Mouse (Mus musculus) limb, embryonic 11.5 days (tissue): ENCODE measurements around the gene Pdf. TPM values are rescaled to one million over a fixed set of nuclear protein-coding genes. Genes with fewer than 3 reads are reported as not detected.

Source experiments
- ATAC-seq: fragments of 200-750 bp; cut with Nextera tagmentation; 2 replicates; pipeline ENCODE4 v1.8.0; 2017; ENCODE audit warnings: low read depth; ENCODE audit not compliant: insufficient number of reproducible peaks, low FRiP score, low TSS enrichment
- DNase-seq: peaks from one replicate; pipeline ENCODE4 v3.0.0-alpha.2; 2015; ENCODE audit warnings: low spot score
- H3K27ac ChIP-seq: fragments of 300-500 bp; sonication (generic); replicated peaks from 2 replicates; pipeline ENCODE4 v1.5.1; 2014; ENCODE audit warnings: low read depth, mild to moderate bottlenecking, low read length
- H3K27me3 ChIP-seq: fragments of 300-500 bp; sonication (generic); 2 replicates; pipeline ENCODE4 v1.6.1; 2014; ENCODE audit warnings: mild to moderate bottlenecking, low read length, mixed read lengths; ENCODE audit not compliant: control insufficient read depth, insufficient read depth
- H3K36me3 ChIP-seq: fragments of 300-500 bp; sonication (generic); 2 replicates; pipeline ENCODE4 v1.6.1; 2014; ENCODE audit warnings: mild to moderate bottlenecking, low read length, moderate library complexity, mixed read lengths; ENCODE audit not compliant: control insufficient read depth, insufficient read depth
- H3K4me1 ChIP-seq: fragments of 300-500 bp; sonication (generic); 2 replicates; pipeline ENCODE4 v1.6.1; 2014; ENCODE audit warnings: low read length, mixed read lengths; ENCODE audit not compliant: control insufficient read depth, insufficient read depth
- H3K4me2 ChIP-seq: fragments of 300-500 bp; sonication (generic); 2 replicates; pipeline ENCODE4 v1.6.1; 2014; ENCODE audit warnings: low read depth, mild to moderate bottlenecking, moderate library complexity; ENCODE audit not compliant: severe bottlenecking
- H3K4me3 ChIP-seq: fragments of 300-500 bp; sonication (generic); 2 replicates; pipeline ENCODE4 v1.5.1; 2014; ENCODE audit warnings: low read depth, low read length
- H3K9ac ChIP-seq: fragments of 300-500 bp; sonication (generic); 2 replicates; pipeline ENCODE4 v1.6.1; 2014; ENCODE audit warnings: mild to moderate bottlenecking, low read length
- H3K9me3 ChIP-seq: fragments of 300-500 bp; sonication (generic); 2 replicates; pipeline ENCODE4 v1.6.1; 2016; ENCODE audit warnings: low read length; ENCODE audit not compliant: control insufficient read depth
- WGBS: fragments of 180-500 bp; shearing (Covaris S2); extraction: QIAGEN DNeasy Blood & Tissue Kit; methylation state at CpG from one replicate; pipeline ENCODE4 v1.1.7; 2014; 5-methylcytosine and 5-hydroxymethylcytosine counted together
- polyA plus RNA-seq: library from polyadenylated mRNA; unstranded; fragments of >200 nt; fragmentation: Nextera tagmentation; extraction: Ambion mirVana; gene quantifications from 2 replicates; pipeline ENCODE4 v1.2.1, GENCODE M21; 2014

The Pdf gene
- polyA plus RNA-seq, 1 experiment from 2014 or later = 53.7 TPM

DNA sequence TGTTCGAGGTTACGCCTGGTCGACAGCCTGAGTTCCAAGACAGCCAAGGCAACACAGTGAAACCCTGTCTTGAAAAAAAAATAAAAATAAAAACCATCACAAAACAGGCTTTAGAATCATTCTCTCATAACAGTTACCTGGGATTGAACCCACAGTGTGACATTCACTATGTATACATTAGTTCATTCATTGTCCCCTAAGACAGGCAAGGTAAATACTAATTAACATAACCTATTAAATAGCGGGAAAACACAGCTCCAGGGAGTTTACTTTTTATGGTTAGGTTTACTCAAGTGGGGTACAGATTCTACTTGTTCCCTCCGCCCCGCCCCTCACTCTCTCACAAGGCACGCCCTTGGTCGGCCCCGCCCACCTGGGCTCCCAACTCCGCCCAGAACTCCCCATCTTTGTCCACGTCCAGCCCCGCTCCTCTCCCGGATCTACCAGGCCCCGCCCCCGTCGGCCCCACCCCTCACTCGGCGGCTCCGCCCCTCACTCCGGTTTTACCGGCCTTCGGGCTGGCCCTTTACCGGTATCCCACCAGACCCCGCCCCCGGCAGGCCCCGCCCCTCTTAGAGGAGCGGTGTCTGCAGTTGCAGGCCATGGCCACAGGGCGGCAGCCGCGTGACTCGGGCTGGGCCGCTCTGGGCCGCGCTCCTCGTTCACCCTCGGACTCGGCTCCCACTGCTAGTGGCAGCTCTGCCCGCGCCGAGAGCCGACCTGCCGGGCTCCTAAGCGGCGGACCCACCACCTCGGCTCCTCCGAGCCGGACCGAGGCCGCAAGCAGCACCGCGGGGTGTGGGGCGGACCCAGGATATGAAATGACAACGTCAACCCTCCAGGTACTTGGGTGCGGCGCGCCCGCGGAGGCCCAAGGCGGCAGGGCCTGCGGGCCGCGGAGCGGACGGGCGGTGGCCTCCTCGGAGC lies 17.5 kb downstream of the Pdf start, which contains the start of gene Vps4a:
Gene Vps4a (plus strand): TSS at position 573 of the 927 bp plus-strand sequence.
- Histone ChIP-seq H3K27me3 (no peaks in the 10 kb centered on the region), H3K4me3 (peak within 1 kb of the TSS; percentile 96), H3K4me1 (peaks cover 9% of the 10 kb centered on the region), H3K4me2 (peak within 1 kb of the TSS; percentile 65), H3K27ac (0 out of 2 replicates have a peak within 1 kb of the TSS, but pooled peaks have one; percentile 18), H3K36me3 (no peaks in the 10 kb centered on the region), H3K9ac (peak within 1 kb of the TSS; percentile 89), H3K9me3 (no peaks in the 10 kb centered on the region)
- peak; percentile 99 for DNase-seq
- WGBS = 5% methylated on average over 65 of the region's 66 CpGs
- peak; percentile 89 for ATAC-seq

- Histone ChIP-seq H3K9me3 (no peaks in the 10 kb centered on the region), H3K4me2 (no peak overlapping the region), H3K4me3 (no peak overlapping the region), H3K27me3 (no peaks in the 10 kb centered on the region), H3K27ac (no peak overlapping the region), H3K36me3 (no peaks in the 10 kb centered on the region), H3K4me1 (peaks cover 9% of the 10 kb centered on the region), H3K9ac (no peak overlapping the region)
- ATAC-seq (no peak), DNase-seq (no peak)
- WGBS = 69% methylated on average over 5 of the region's 5 CpGs
Measured at GRCm38 (mm10) chr8:107030058-107030457, 18.4 kb downstream of the Pdf start.

DNA sequence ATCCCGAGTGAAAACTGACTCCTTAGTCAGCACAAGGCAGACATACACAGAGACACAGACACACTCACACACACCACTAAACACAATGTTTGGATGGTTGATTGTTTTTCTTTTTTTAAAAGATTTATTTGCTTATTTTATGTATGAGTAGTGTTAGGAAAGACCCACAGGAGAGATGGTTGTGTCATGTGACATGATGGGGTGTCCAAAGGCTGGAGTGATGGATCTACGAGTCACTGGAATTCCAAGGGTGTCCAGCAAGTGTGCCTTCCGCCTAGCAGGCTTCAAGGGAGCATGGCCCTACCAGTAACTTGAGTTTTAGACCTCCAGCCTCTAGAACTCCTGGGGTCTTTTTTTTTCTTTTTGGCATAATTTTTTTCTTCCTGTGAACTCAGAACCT lies 19.1 kb downstream of the Pdf start:
- Histone ChIP-seq H3K9ac (no peak overlapping the region), H3K4me1 (peaks cover 9% of the 10 kb centered on the region), H3K4me3 (no peak overlapping the region), H3K9me3 (no peaks in the 10 kb centered on the region), H3K27ac (no peak overlapping the region), H3K36me3 (no peaks in the 10 kb centered on the region), H3K27me3 (no peaks in the 10 kb centered on the region), H3K4me2 (no peak overlapping the region)
- DNase-seq (no peak), ATAC-seq (no peak)
- 75% methylated on average over 3 of the region's 3 CpGs for WGBS

DNA sequence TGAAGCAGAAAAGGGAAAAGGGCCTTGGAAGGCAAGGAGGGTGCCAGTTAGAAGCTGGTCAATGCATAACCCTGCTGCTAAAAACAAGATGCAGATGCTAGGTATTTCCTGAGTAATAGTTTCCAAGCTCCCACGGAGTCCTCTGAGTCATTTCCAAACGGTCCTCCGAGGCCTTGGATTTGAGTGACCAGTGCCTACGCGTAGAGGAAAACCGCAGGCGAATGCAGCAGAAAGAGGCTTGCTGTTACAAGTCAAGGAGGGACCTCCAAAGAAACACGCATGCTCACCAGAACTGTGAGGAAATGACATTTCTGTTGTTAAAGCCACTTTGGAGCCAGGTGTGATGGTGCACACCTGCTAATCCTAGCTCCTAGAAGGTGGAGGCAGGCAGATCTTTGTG lies 24.9 kb downstream of the Pdf start:
- ATAC-seq (no peak), DNase-seq (no peak)
- Histone ChIP-seq H3K9me3 (no peaks in the 10 kb centered on the region), H3K27me3 (no peaks in the 10 kb centered on the region), H3K4me1 (no peaks in the 10 kb centered on the region), H3K9ac (no peak overlapping the region), H3K27ac (no peak overlapping the region), H3K36me3 (no peaks in the 10 kb centered on the region), H3K4me2 (no peak overlapping the region), H3K4me3 (no peak overlapping the region)
- 93% methylated on average over 8 of the region's 8 CpGs for WGBS

GRCm38 (mm10) chr8:107014915-107015314 lies 33.5 kb downstream of the Pdf start:
- Histone ChIP-seq H3K4me1 (no peaks in the 10 kb centered on the region), H3K4me3 (no peak overlapping the region), H3K36me3 (peaks cover 2% of the 10 kb centered on the region; the same call in 1 of the 2 replicates), H3K9ac (no peak overlapping the region), H3K9me3 (no peaks in the 10 kb centered on the region), H3K27me3 (no peaks in the 10 kb centered on the region), H3K4me2 (no peak overlapping the region), H3K27ac (no peak overlapping the region)
- ATAC-seq (no peak), DNase-seq (no peak)
- WGBS = 88% methylated on average over 1 of the region's 1 CpGs

DNA sequence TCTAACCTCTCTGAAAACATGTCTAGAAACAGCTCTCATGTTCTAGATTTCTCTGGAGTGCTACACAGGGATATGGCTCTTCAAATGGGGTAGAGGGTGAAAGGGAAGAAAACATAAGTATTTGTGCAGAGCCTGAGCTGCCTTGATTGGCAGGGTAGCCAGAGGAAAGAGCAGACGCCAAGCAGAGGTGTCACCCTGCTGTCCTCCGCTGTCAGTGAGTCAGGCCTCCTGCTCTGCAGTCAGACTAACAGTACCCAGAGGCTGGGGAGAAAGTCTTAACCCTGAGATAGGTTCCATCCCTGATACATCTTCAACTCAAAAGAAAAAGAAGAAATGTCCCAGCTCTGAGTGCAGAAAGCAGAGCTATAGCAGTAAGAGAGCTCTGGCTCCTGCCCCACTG lies 35.7 kb downstream of the Pdf start:
- ATAC-seq (no peak), DNase-seq (no peak)
- Histone ChIP-seq H3K4me3 (no peak overlapping the region), H3K4me1 (no peaks in the 10 kb centered on the region), H3K9ac (no peak overlapping the region), H3K36me3 (peaks cover 2% of the 10 kb centered on the region; the same call in 1 of the 2 replicates), H3K9me3 (no peaks in the 10 kb centered on the region), H3K27me3 (no peaks in the 10 kb centered on the region), H3K4me2 (no peak overlapping the region), H3K27ac (no peak overlapping the region)
- 61% methylated on average over 2 of the region's 2 CpGs for WGBS

DNA sequence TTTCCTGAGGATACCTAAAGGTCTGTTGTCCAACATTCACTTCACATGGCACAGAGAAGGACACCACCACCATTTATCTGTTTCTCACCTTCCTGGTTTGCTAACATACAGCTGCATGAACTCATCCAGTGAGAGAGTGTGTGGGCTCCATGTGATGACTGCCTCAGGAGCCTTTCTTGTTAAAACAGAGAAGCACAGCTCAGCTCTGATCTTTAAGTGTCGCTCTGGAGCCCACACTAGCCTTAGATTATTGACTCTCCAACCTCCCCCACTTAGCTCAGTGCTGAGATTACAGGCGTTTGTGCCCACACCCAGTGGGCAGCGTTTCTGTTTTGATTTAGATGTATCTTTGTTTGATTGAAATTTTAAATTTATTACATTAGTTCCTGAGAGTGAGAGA lies 40.6 kb downstream of the Pdf start:
- no peaks in the 10 kb centered on the region for H3K27me3 ChIP-seq
- WGBS = 90% methylated on average over 3 of the region's 3 CpGs
- peaks cover 2% of the 10 kb centered on the region; the same call in 1 of the 2 replicates for H3K36me3 ChIP-seq
- ATAC-seq = no peak
- H3K4me2 ChIP-seq = no peak overlapping the region
- no peak overlapping the region for H3K9ac ChIP-seq
- no peak overlapping the region for H3K4me3 ChIP-seq
- no peaks in the 10 kb centered on the region for H3K9me3 ChIP-seq
- H3K4me1 ChIP-seq = no peaks in the 10 kb centered on the region
- no peak for DNase-seq
- H3K27ac ChIP-seq = no peak overlapping the region

DNA sequence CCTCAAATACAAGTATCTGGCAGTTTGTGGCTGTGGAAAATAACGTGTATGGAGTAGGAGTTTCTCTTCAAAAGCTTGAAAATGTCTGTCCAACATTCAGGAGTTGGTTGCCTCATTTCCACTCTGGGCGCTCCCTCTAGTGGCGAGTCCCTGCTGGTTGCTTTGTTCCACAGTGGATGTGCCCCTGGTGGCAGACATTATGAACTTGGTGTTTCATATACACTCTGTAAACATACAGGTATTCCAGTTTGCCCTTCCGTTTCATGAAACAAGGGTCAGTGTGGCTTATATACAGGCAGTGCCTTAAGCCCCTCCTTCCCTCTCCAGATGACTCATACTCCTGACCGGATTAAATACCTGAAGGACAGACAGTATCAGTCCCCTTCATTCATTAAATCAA lies 45.9 kb downstream of the Pdf start:
- Histone ChIP-seq H3K9ac (no peak overlapping the region), H3K27ac (no peak overlapping the region), H3K4me2 (no peak overlapping the region), H3K9me3 (no peaks in the 10 kb centered on the region), H3K4me3 (no peak overlapping the region), H3K36me3 (no peaks in the 10 kb centered on the region), H3K4me1 (no peaks in the 10 kb centered on the region), H3K27me3 (no peaks in the 10 kb centered on the region)
- peak; percentile 92 for DNase-seq
- no peak for ATAC-seq
- 52% methylated on average over 5 of the region's 5 CpGs for WGBS
